Mouse (Mus musculus): Measurements from ENCODE around the gene Pde6b.

Pde6b gene

GRCm38 (mm10) chr5:108389744-108390143 is 1.6 kb downstream of the Pde6b start:
- DNase-seq (ENCODE audit: low spot score in 2 of 2): no peak

- DNase-seq (ENCODE audit: low spot score in 2 of 2): no peak
These were observed 15.3 kb downstream of the Pde6b start for GRCm38 (mm10) chr5:108403453-108403852.

GRCm38 (mm10) chr5:108405460-108405859 is 17.3 kb downstream of the Pde6b start:
- no peak for DNase-seq (ENCODE audit: low spot score in 2 of 2)

DNA sequence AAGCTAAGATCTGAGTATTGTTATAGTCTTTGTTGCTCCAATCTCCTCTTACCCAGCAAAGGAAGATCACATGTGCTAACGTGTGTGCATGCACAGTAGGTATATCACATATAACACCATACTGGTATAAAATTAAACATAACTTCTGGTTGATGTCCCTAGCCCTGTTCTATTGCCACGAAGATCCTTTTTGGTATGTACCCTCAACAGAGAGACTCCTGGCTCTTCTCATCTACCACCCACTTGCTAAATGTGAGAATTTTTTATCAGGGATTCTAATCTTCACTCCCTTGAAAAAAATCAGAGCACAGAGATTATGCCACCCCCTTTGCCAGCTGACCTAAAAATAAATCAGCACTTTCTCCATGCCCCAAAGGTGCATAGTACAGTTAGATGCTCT is 18.8 kb downstream of the Pde6b start:
- no peak for DNase-seq (ENCODE audit: low spot score in 2 of 2)

GRCm38 (mm10) chr5:108414711-108415110 is 26.5 kb downstream of the Pde6b start:
- DNase-seq (ENCODE audit: low spot score in 2 of 2): no peak

DNA sequence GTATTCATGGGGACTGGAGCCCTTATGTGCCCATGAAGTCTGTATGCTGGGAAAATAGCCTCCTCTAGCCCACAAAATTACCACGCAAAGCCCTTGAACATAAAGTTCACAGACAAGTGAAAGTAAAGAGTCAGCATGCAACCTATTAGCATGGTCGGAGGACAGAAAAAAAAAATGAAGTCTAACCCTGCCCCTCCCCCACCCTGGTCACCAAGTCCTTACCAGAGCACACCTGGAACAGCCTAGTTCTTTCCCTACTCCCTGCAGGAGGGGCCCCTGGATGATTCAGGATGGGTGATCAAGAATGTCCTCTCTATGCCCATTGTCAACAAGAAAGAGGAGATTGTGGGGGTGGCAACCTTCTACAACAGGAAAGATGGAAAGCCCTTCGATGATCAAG is 34.5 kb downstream of the Pde6b start:
- no peak for DNase-seq (ENCODE audit: low spot score in 2 of 2)

- DNase-seq (ENCODE audit: low spot score in 2 of 2): no peak
These were observed 35.2 kb downstream of the Pde6b start for GRCm38 (mm10) chr5:108423427-108423826.

GRCm38 (mm10) chr5:108427186-108427585 is 39.0 kb downstream of the Pde6b start:
- DNase-seq (ENCODE audit: low spot score in 2 of 2): no peak

DNA sequence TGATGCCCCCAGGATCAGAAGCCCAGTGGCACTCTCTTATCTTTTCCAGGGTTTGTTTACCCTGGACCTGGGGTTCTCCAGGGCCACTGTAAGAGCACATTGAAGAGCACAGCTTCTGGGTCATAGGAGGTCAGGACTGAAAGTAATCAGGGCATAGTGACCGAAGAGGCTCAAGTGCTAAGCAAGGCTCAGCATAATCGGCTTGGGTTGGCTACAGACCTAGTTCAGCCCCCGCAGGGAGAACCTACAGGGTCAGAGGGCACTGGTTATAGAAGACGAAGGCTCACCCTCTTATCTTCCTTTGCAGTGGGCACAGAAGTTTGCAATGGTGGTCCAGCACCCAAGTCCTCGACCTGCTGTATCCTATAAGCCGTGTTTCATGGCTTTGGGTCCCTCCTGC is 43.0 kb downstream of the Pde6b start:
- DNase-seq (ENCODE audit: low spot score in 2 of 2): no peak

GRCm38 (mm10) chr5:108433804-108434587 is 45.8 kb downstream of the Pde6b start, which contains the start of gene Atp5k:
Gene Atp5k, minus strand, starts transcription at chr5:108434448.
- peak; percentile 87 to 89 for DNase-seq (ENCODE audit: low spot score in 2 of 2)

DNA sequence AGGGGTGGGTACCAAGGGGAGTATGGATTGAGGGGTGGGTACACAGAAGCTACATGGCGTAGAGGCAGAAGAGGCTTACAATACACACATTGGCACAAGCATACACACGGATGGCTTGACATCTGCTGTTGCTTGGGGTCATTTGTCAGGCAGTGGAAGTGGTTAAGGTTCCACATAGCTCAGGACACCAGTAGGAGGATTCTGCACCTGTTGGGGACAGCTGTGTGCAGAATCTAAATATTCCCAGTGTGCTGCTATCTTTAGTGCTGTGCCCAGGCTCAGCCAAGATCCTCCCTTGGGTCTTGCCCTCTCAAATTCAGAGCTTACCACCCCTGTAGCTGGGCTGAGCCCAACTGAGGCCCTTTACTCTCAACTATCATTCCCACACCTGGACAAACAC is 47.9 kb downstream of the Pde6b start:
- no peak for DNase-seq (ENCODE audit: low spot score in 2 of 2)

- no peak for DNase-seq (ENCODE audit: low spot score in 2 of 2)
These were observed 58.8 kb downstream of the Pde6b start for GRCm38 (mm10) chr5:108446973-108447372.

GRCm38 (mm10) chr5:108447857-108448256 is 59.7 kb downstream of the Pde6b start:
- no peak for DNase-seq (ENCODE audit: low spot score in 2 of 2)

DNA sequence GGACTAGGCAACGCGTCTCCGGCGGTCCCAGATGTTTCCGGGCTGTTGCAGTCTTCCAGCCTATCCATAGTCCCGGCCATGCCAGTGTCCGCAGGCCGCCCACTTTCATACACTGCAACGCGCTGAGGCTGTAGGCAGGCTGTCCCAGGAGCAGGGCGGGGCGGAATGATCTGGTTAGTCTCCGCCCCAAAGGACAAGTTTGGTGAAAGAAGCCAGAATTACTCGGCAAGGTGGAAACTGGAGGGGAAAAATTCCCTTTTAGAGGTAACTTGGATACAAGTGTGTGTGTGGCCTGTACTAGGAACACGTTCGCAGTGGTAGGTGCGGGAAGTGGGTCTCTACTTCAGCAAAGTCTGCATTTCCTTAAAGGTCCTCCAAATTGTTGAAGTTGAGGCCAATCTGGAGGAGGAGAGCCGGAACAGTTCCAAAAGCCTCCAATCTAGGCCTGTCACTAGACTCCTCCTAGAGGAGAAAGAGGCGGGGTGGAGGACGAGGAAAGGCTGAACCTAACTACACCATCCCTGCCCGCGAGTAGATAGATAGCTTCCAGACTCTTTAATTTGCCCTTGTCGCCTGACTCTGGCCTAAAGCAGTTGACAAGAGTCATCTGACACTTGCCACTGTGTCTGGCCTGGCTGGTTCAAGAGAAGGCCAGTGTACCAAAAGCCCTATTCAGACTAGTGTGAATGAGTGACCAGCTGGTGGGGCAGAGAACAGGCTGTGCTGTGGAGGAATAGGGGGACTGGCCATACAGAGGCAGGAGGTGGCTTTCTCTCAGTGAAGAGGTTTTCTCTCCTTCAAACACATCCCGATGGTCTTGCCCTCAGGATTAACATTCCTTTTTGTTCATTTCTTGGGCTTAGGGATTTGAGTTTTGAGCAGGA is 60.8 kb downstream of the Pde6b start, which contains the start of gene Mfsd7a:
Gene Mfsd7a, minus strand, starts transcription at position 107 of the 884 bp plus-strand sequence.
- peak; percentile 68 to 73 for DNase-seq (ENCODE audit: low spot score in 2 of 2)

DNA sequence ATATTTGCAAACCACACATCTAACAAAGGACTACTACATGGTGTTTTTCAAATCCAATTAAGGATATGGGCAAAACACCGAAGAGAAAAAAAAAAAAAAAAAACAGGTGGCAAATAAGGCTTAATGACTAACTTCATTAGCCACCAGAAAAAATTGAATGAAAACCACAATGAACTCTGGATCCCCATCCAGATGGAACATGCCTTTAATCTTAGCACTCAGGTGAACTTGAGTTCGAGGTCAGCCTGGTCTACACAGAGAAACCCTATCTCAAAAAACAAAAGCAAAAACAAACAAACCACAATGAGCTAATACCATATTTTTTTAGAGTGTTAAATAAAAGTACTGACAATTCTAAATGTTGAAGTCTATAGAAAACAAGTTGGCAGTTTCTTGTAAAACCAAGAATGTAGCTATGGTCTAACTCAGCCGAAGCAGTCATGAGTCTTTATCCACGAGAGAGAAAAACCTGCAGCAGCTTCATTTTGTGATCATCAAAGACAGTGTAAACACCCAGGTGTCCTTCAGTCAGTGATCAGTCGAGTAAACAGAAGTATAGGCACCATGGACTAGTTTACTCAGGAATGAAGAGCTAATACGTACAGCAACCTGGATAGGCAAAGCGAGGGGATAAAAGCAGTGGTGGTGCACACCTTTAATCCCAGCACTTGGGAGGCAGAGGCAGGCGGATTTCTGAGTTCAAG is 62.8 kb downstream of the Pde6b start:
- no peak for DNase-seq (ENCODE audit: low spot score in 2 of 2)

DNA sequence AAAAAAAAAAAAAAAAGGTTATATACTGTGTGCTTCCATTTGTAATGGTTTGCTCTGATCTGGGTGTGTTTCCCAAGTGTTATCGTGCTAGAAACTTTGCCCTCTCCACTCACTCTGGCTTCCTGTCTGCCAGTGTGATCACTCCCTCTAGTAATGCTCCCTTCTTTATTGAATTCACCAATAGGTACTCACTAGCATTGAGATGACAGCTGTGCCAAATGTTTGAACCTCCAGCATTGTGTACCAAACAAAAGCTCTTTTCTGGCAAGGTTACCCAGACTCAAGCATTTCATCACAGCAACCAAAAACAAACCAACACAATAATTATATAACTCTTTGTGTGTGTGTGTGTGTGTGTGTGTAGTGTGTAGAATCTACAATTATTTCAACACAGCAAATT is 63.4 kb downstream of the Pde6b start:
- DNase-seq (ENCODE audit: low spot score in 2 of 2): no peak

DNA sequence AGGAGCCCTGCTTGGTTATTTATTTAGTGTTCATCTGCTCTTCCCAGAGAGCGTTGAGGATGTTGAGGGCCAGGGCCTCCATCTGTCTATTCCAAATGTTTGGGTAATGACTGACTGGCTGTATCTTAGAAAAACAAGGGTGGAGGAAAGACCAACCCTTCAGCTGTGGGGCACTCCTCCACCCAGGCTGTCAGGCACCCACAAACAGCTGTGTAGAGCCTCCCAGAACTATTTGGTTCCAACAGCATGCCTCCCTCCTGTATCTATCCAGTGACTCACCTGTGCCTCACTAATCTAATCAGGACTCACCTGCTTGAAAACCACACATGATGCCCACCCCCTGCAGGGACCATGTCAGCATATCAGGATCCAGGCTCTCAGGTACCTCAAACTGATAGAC is 64.2 kb downstream of the Pde6b start:
- DNase-seq (ENCODE audit: low spot score in 2 of 2): no peak

- no peak for DNase-seq (ENCODE audit: low spot score in 2 of 2)
These were observed 65.9 kb downstream of the Pde6b start for GRCm38 (mm10) chr5:108454094-108454493.

- DNase-seq (ENCODE audit: low spot score in 2 of 2): no peak
These were observed 70.5 kb downstream of the Pde6b start for GRCm38 (mm10) chr5:108458706-108459105.

DNA sequence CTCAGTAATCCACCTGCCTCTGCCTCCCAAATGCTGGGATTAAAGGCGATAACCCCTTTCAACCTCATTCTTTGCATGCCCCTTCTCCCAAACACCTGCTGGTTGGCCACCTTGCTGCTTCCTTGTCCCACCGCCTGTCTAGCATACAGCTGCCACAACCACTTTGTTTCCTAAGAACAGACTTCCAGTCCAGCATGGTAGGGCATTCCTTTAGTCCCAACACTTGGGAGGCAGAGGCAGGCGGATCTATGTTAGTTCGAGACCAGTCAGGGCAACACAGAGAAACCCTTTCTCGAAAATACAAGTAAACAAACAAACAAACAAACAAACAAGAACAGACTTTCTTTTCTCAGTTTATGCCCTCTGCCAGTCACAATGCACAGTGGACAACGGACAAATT is 72.3 kb downstream of the Pde6b start:
- DNase-seq (ENCODE audit: low spot score in 2 of 2): no peak

GRCm38 (mm10) chr5:108461082-108462065 is 73.2 kb downstream of the Pde6b start, which contains the start of gene Pcgf3:
Gene Pcgf3, plus strand, starts transcription at chr5:108461232.
- DNase-seq (ENCODE audit: low spot score in 2 of 2): peak; percentile 97 to 100
